Mouse (Mus musculus): ENCODE results near the gene Rimklb. TPM values are rescaled to one million over a fixed set of nuclear protein-coding genes. Genes with fewer than 3 reads are reported as not detected.

The Rimklb gene
- polyA plus RNA-seq, 1 experiment from 2014 or later = not detected

GRCm38 (mm10) chr6:122427456-122427855, 71.1 kb downstream of the Rimklb start:
- 82% methylated on average over 7 of the region's 7 CpGs for WGBS (ENCODE audit: missing documents)
- no peaks in the 10 kb centered on the region for H3K79me2 ChIP-seq (ENCODE audit: inconsistent target)
- no peaks in the 10 kb centered on the region for H3K36me3 ChIP-seq (ENCODE audit: inconsistent target)
- H3K4me3 ChIP-seq (ENCODE audit: inconsistent target) = no peak overlapping the region
- no peak overlapping the region for H3K27ac ChIP-seq

- 79% methylated on average over 7 of the region's 7 CpGs for WGBS (ENCODE audit: missing documents)
- no peaks in the 10 kb centered on the region for H3K36me3 ChIP-seq (ENCODE audit: inconsistent target)
- H3K79me2 ChIP-seq (ENCODE audit: inconsistent target) = no peaks in the 10 kb centered on the region
Observed at GRCm38 (mm10) chr6:122417015-122417414, 81.5 kb downstream of the Rimklb start.

GRCm38 (mm10) chr6:122416347-122416746, 82.2 kb downstream of the Rimklb start:
- 64% methylated on average over 4 of the region's 4 CpGs for WGBS (ENCODE audit: missing documents)
- Histone ChIP-seq H3K79me2 (ENCODE audit: inconsistent target) (no peaks in the 10 kb centered on the region), H3K27ac (no peak overlapping the region), H3K4me3 (ENCODE audit: inconsistent target) (no peak overlapping the region), H3K36me3 (ENCODE audit: inconsistent target) (no peaks in the 10 kb centered on the region)

More at GRCm38 (mm10) chr6:122417015-122417414, 81.5 kb downstream of the Rimklb start:
- Histone ChIP-seq H3K27ac (no peak overlapping the region), H3K4me3 (ENCODE audit: inconsistent target) (no peak overlapping the region)

- no peaks in the 10 kb centered on the region for H3K79me2 ChIP-seq (ENCODE audit: inconsistent target)
- no peak overlapping the region for H3K27ac ChIP-seq
- 93% methylated on average over 8 of the region's 8 CpGs for WGBS (ENCODE audit: missing documents)
- no peaks in the 10 kb centered on the region for H3K36me3 ChIP-seq (ENCODE audit: inconsistent target)
- no peak overlapping the region for H3K4me3 ChIP-seq (ENCODE audit: inconsistent target)
Observed at GRCm38 (mm10) chr6:122411281-122411680, 87.3 kb downstream of the Rimklb start.

GRCm38 (mm10) chr6:122402240-122402639, 96.3 kb downstream of the Rimklb start:
- Histone ChIP-seq H3K4me3 (ENCODE audit: inconsistent target) (no peak overlapping the region), H3K79me2 (ENCODE audit: inconsistent target) (no peaks in the 10 kb centered on the region), H3K27ac (no peak overlapping the region), H3K36me3 (ENCODE audit: inconsistent target) (no peaks in the 10 kb centered on the region)
- WGBS (ENCODE audit: missing documents) = 19% methylated on average over 3 of the region's 3 CpGs

- H3K27ac ChIP-seq = no peak overlapping the region
- H3K79me2 ChIP-seq (ENCODE audit: inconsistent target) = no peaks in the 10 kb centered on the region
- WGBS (ENCODE audit: missing documents) = 88% methylated on average over 9 of the region's 9 CpGs
- H3K36me3 ChIP-seq (ENCODE audit: inconsistent target) = no peaks in the 10 kb centered on the region
- H3K4me3 ChIP-seq (ENCODE audit: inconsistent target) = no peak overlapping the region
Observed at GRCm38 (mm10) chr6:122400263-122400662, 98.3 kb downstream of the Rimklb start.

Other genes starting within 250 kb of the Rimklb start
- not detected in 3 replicates for gene Klrg1, start 215.9 kb downstream of the Rimklb start, polyA plus RNA-seq (2018)
- gene M6pr, start 190.0 kb downstream of the Rimklb start, polyA plus RNA-seq (2018) = 282 to 386 TPM (median 335 TPM) in 3 replicates
- gene Phc1, start 158.2 kb downstream of the Rimklb start, polyA plus RNA-seq (2018) = 2.5 to 4.7 TPM (median 4.1 TPM) in 3 replicates
- not detected in 3 replicates for gene Mfap5, start 7.1 kb upstream of the Rimklb start, polyA plus RNA-seq (2018)
- 0.13 TPM in 1 of 3 replicates, not detected in the others for gene Aicda, start 55.0 kb upstream of the Rimklb start, polyA plus RNA-seq (2018)
- gene Apobec1, start 103.7 kb upstream of the Rimklb start, polyA plus RNA-seq (2018) = 444 to 687 TPM (median 596 TPM) in 3 replicates
- 23.1 to 29.1 TPM (median 26.4 TPM) in 3 replicates for gene Gdf3, start 111.3 kb upstream of the Rimklb start, polyA plus RNA-seq (2018)
- gene Dppa3, start 127.6 kb upstream of the Rimklb start, polyA plus RNA-seq (2018) = 1.3 to 3.4 TPM (median 1.4 TPM) in 3 replicates
- not detected in 3 replicates for gene Nanog, start 208.7 kb upstream of the Rimklb start, polyA plus RNA-seq (2018)

Data from macrophage (primary cell).